Mouse (Mus musculus): ENCODE results near the gene Diaph3. TPM values are rescaled to one million over a fixed set of nuclear protein-coding genes. Genes with fewer than 3 reads are reported as not detected.
A peak's percentile ranks its signal among the peaks of the same experiment; 100 is the strongest.
"Not testable (repeated sequence)": the region's sequence is repeated elsewhere in the genome, so short reads cannot be mapped to it uniquely, and the experiment has no call there.

Gene Diaph3
- polyA plus RNA-seq, 1 experiment from 2014 or later, result 7.5 TPM

DNA sequence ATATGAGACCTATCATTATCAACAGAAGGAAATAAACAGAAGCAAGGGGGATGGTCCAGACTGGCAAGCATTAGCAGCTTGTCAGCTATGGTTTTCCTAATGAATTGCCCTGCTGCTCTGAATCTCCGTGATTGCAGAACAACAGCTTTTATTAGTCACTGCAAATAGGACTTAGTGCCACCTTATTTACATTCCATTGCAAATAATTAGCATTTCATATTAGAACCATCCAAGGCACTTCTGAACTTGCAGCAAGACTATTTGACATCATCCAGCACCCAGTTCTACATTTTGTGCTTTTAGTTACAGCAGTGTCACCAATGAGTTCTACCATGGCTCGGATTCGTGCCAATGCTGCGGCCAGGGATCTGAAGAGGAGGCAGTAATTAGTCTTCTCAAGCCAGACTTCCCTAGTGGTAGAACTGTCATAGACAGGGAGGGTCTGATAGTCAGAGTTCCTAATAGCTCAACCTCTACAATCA is 411.4 kb downstream of the Diaph3 start:
- TF ChIP-seq EP300 (IDR thresholded peaks at IDR 0.05; ENCODE audit: low read depth) (no peak), CTCF (IDR thresholded peaks at IDR 0.05; ENCODE audit: low read depth) (no peak)
- H3K9me3 ChIP-seq (ENCODE audit: low read length), result no peaks in the 10 kb centered on the region
- 79% methylated on average over 4 of the region's 4 CpGs for WGBS (ENCODE audit: insufficient replicate concordance)
- H3K4me1 ChIP-seq (ENCODE audit: insufficient read depth), result no peaks in the 10 kb centered on the region
- no peak overlapping the region for H3K9ac ChIP-seq (replicated peaks)
- H3K27me3 ChIP-seq (ENCODE audit: insufficient read depth, low read length), result no peaks in the 10 kb centered on the region
- no peak overlapping the region for H3K27ac ChIP-seq (ENCODE audit: low read depth)
- no peak overlapping the region for H3K4me2 ChIP-seq (ENCODE audit: low read depth, low read length)
- DNase-seq, result no peak
- no peaks in the 10 kb centered on the region for H3K36me3 ChIP-seq (replicated peaks; ENCODE audit: insufficient read depth, low read length)
- no peak for ATAC-seq
- no peak overlapping the region for H3K4me3 ChIP-seq (ENCODE audit: low read depth, low read length)

DNA sequence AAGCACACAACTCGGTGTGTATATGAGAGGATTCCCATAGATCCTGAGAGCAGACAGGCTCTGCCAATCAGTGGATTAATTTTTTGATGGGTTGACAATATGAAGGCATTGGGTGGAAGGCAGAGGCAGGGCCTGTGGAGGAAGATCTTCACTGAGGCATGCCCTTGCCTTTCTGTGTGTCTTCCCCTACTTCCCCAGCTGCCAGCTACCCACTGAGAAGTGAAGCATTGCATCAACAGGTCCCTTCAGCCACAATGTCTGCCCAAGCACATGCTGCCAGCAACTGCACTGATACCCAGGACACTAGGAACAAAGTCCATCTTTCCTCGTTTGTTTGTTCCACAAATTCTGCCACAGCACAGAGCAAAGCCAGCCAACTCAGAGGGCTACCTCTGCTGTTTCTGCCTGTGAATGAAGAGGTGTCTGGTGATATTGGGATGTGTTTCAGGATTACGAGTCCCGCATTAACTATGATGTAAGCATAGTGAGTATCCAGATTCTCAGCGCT is 413.4 kb downstream of the Diaph3 start:
- Histone ChIP-seq H3K4me1 (ENCODE audit: insufficient read depth) (no peaks in the 10 kb centered on the region), H3K4me3 (ENCODE audit: low read depth, low read length) (no peak overlapping the region), H3K9me3 (ENCODE audit: low read length) (no peaks in the 10 kb centered on the region), H3K36me3 (replicated peaks; ENCODE audit: insufficient read depth, low read length) (no peaks in the 10 kb centered on the region), H3K4me2 (ENCODE audit: low read depth, low read length) (no peak overlapping the region), H3K27ac (ENCODE audit: low read depth) (no peak overlapping the region), H3K9ac (replicated peaks) (no peak overlapping the region), H3K27me3 (ENCODE audit: insufficient read depth, low read length) (no peaks in the 10 kb centered on the region)
- TF ChIP-seq EP300 (IDR thresholded peaks at IDR 0.05; ENCODE audit: low read depth), result no peak
- no peak for TF ChIP-seq CTCF (IDR thresholded peaks at IDR 0.05; ENCODE audit: low read depth)
- ATAC-seq (peak; percentile 95), DNase-seq (peak; percentile 20)
- 81% methylated on average over 5 of the region's 5 CpGs for WGBS (ENCODE audit: insufficient replicate concordance)

- no peak overlapping the region for H3K9ac ChIP-seq (replicated peaks)
- TF ChIP-seq CTCF (IDR thresholded peaks at IDR 0.05; ENCODE audit: low read depth) (no peak), EP300 (IDR thresholded peaks at IDR 0.05; ENCODE audit: low read depth) (peak; percentile 70; the same call in 1 of the 2 replicates)
- no peaks in the 10 kb centered on the region for H3K9me3 ChIP-seq (ENCODE audit: low read length)
- 69% methylated on average over 6 of the region's 6 CpGs for WGBS (ENCODE audit: insufficient replicate concordance)
- no peaks in the 10 kb centered on the region for H3K36me3 ChIP-seq (replicated peaks; ENCODE audit: insufficient read depth, low read length)
- H3K4me2 ChIP-seq (ENCODE audit: low read depth, low read length), result no peak overlapping the region
- no peak overlapping the region for H3K27ac ChIP-seq (ENCODE audit: low read depth)
- H3K4me1 ChIP-seq (ENCODE audit: insufficient read depth), result no peaks in the 10 kb centered on the region
- no peaks in the 10 kb centered on the region for H3K27me3 ChIP-seq (ENCODE audit: insufficient read depth, low read length)
- no peak for DNase-seq
- no peak overlapping the region for H3K4me3 ChIP-seq (ENCODE audit: low read depth, low read length)
- ATAC-seq, result peak; percentile 74
Measured at GRCm38 (mm10) chr14:86721768-86722167, 419.3 kb downstream of the Diaph3 start.

- Histone ChIP-seq H3K9ac (replicated peaks) (no peak overlapping the region), H3K4me3 (ENCODE audit: low read depth, low read length) (no peak overlapping the region), H3K4me1 (ENCODE audit: insufficient read depth) (no peaks in the 10 kb centered on the region), H3K27me3 (ENCODE audit: insufficient read depth, low read length) (no peaks in the 10 kb centered on the region), H3K9me3 (ENCODE audit: low read length) (no peaks in the 10 kb centered on the region), H3K27ac (ENCODE audit: low read depth) (no peak overlapping the region), H3K36me3 (replicated peaks; ENCODE audit: insufficient read depth, low read length) (no peaks in the 10 kb centered on the region), H3K4me2 (ENCODE audit: low read depth, low read length) (no peak overlapping the region)
- TF ChIP-seq EP300 (IDR thresholded peaks at IDR 0.05; ENCODE audit: low read depth) (no peak), CTCF (IDR thresholded peaks at IDR 0.05; ENCODE audit: low read depth) (no peak)
- DNase-seq, result no peak
- WGBS (ENCODE audit: insufficient replicate concordance), result 77% methylated on average over 3 of the region's 3 CpGs
- ATAC-seq, result no peak
Measured at GRCm38 (mm10) chr14:86721082-86721481, 420.0 kb downstream of the Diaph3 start.

GRCm38 (mm10) chr14:86720408-86720807 is 420.6 kb downstream of the Diaph3 start:
- not testable (repeated sequence) for H3K27me3 ChIP-seq (ENCODE audit: insufficient read depth, low read length); ATAC-seq; H3K4me1 ChIP-seq (ENCODE audit: insufficient read depth); H3K27ac ChIP-seq (ENCODE audit: low read depth); H3K4me3 ChIP-seq (ENCODE audit: low read depth, low read length); H3K9me3 ChIP-seq (ENCODE audit: low read length); H3K4me2 ChIP-seq (ENCODE audit: low read depth, low read length); H3K36me3 ChIP-seq (replicated peaks; ENCODE audit: insufficient read depth, low read length); H3K9ac ChIP-seq (replicated peaks); DNase-seq
- TF ChIP-seq CTCF (IDR thresholded peaks at IDR 0.05; ENCODE audit: low read depth), result peak; percentile 15; the same call in 1 of the 2 replicates

GRCm38 (mm10) chr14:86714088-86714690 is 426.8 kb downstream of the Diaph3 start:
- Histone ChIP-seq H3K4me2 (ENCODE audit: low read depth, low read length) (no peak overlapping the region), H3K27me3 (ENCODE audit: insufficient read depth, low read length) (no peaks in the 10 kb centered on the region), H3K4me1 (ENCODE audit: insufficient read depth) (no peaks in the 10 kb centered on the region), H3K9me3 (ENCODE audit: low read length) (no peaks in the 10 kb centered on the region), H3K27ac (ENCODE audit: low read depth) (no peak overlapping the region), H3K4me3 (ENCODE audit: low read depth, low read length) (no peak overlapping the region), H3K36me3 (replicated peaks; ENCODE audit: insufficient read depth, low read length) (no peaks in the 10 kb centered on the region), H3K9ac (replicated peaks) (no peak overlapping the region)
- DNase-seq, result no peak
- TF ChIP-seq CTCF (IDR thresholded peaks at IDR 0.05; ENCODE audit: low read depth), result no peak
- 63% methylated on average over 2 of the region's 2 CpGs for WGBS (ENCODE audit: insufficient replicate concordance)
- no peak for ATAC-seq
